Mouse (Mus musculus): ENCODE results near the gene Snd1. TPM values are rescaled to one million over a fixed set of nuclear protein-coding genes. Genes with fewer than 3 reads are reported as not detected.

The Snd1 gene
- polyA plus RNA-seq, 1 experiment from 2014 or later = 111 TPM

- DNase-seq (ENCODE audit: low spot score) (no peak), ATAC-seq (ENCODE audit: insufficient read depth, low FRiP score, low TSS enrichment) (no peak)
- Histone ChIP-seq H3K4me1 (ENCODE audit: control insufficient read depth, insufficient read depth, low read length) (peaks cover 7% of the 10 kb centered on the region; the same call in 1 of the 2 replicates), H3K9ac (ENCODE audit: low read length) (no peak overlapping the region), H3K27me3 (ENCODE audit: control insufficient read depth, insufficient read depth, low read length) (no peaks in the 10 kb centered on the region), H3K4me2 (ENCODE audit: low read depth) (no peak overlapping the region), H3K36me3 (ENCODE audit: control insufficient read depth, insufficient read depth, low read length) (peaks cover 2% of the 10 kb centered on the region; the same call in 1 of the 2 replicates), H3K4me3 (ENCODE audit: low read depth, low read length) (no peak overlapping the region), H3K27ac (ENCODE audit: low read depth, low read length) (no peak overlapping the region), H3K9me3 (ENCODE audit: control insufficient read depth, low read length) (no peaks in the 10 kb centered on the region)
- WGBS = 87% methylated on average over 2 of the region's 2 CpGs
These were observed 340.0 kb downstream of the Snd1 start for GRCm38 (mm10) chr6:28814895-28815294.

DNA sequence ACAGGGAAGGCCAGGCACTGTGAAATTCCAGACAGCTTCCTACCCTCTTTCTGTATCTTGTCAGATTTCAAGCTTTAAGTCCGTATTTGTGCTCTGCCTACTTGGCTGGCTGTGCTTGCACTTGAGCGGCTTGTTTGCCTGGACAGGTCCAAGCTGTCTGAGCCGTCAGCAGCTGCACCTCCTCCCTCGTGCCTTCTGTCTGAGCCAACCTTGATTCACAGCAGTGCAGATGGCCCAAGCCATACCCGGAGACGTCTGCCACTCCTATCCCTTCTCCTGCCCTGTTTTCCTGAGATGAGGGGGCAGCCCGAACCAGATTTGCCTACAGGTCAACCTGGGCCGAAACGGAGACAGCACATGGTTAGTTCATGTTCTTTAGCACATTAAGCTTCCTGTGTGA, 342.1 kb downstream of the Snd1 start:
- H3K9me3 ChIP-seq (ENCODE audit: control insufficient read depth, low read length) = no peaks in the 10 kb centered on the region
- no peak overlapping the region for H3K27ac ChIP-seq (ENCODE audit: low read depth, low read length)
- no peak overlapping the region for H3K4me3 ChIP-seq (ENCODE audit: low read depth, low read length)
- peaks cover 2% of the 10 kb centered on the region; the same call in 1 of the 2 replicates for H3K36me3 ChIP-seq (ENCODE audit: control insufficient read depth, insufficient read depth, low read length)
- peaks cover 9% of the 10 kb centered on the region for H3K4me1 ChIP-seq (ENCODE audit: control insufficient read depth, insufficient read depth, low read length)
- 76% methylated on average over 9 of the region's 9 CpGs for WGBS
- H3K27me3 ChIP-seq (ENCODE audit: control insufficient read depth, insufficient read depth, low read length) = no peaks in the 10 kb centered on the region
- H3K9ac ChIP-seq (ENCODE audit: low read length) = no peak overlapping the region
- ATAC-seq (ENCODE audit: insufficient read depth, low FRiP score, low TSS enrichment) = no peak
- no peak overlapping the region for H3K4me2 ChIP-seq (ENCODE audit: low read depth)
- DNase-seq (ENCODE audit: low spot score) = no peak

GRCm38 (mm10) chr6:28819509-28820358, 344.8 kb downstream of the Snd1 start:
- Histone ChIP-seq H3K4me2 (ENCODE audit: low read depth) (no peak overlapping the region), H3K9me3 (ENCODE audit: control insufficient read depth, low read length) (no peaks in the 10 kb centered on the region), H3K4me1 (ENCODE audit: control insufficient read depth, insufficient read depth, low read length) (peaks cover 4% of the 10 kb centered on the region; the same call in 1 of the 2 replicates), H3K4me3 (ENCODE audit: low read depth, low read length) (no peak overlapping the region), H3K36me3 (ENCODE audit: control insufficient read depth, insufficient read depth, low read length) (peaks cover 2% of the 10 kb centered on the region; the same call in 1 of the 2 replicates), H3K27me3 (ENCODE audit: control insufficient read depth, insufficient read depth, low read length) (no peaks in the 10 kb centered on the region), H3K9ac (ENCODE audit: low read length) (no peak overlapping the region), H3K27ac (ENCODE audit: low read depth, low read length) (no peak overlapping the region)
- no peak for ATAC-seq (ENCODE audit: insufficient read depth, low FRiP score, low TSS enrichment)
- DNase-seq (ENCODE audit: low spot score) = no peak
- WGBS = 67% methylated on average over 13 of the region's 13 CpGs

DNA sequence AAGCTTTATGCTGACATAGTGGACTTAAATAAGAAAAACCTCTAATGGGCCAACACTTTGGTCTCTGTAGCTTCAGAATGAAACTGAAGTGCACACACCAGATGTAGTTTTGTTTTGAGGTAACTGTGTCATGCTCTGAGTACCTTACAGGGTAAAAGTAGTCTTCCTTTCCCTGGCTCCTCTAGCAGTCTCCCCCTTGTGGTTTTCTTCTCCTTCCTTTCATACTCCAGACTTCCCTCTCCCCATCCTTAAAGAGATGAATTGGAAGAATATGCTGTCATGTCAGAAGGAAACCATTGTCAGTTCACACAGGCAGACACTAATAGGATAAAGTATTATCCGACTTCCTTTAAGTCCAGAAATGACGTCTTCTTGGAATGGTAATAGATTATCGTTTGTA, 347.4 kb downstream of the Snd1 start:
- H3K27ac ChIP-seq (ENCODE audit: low read depth, low read length) = no peak overlapping the region
- H3K4me1 ChIP-seq (ENCODE audit: control insufficient read depth, insufficient read depth, low read length) = peaks cover 12% of the 10 kb centered on the region
- H3K4me2 ChIP-seq (ENCODE audit: low read depth) = no peak overlapping the region
- H3K4me3 ChIP-seq (ENCODE audit: low read depth, low read length) = no peak overlapping the region
- no peak overlapping the region for H3K9ac ChIP-seq (ENCODE audit: low read length)
- ATAC-seq (ENCODE audit: insufficient read depth, low FRiP score, low TSS enrichment) (no peak), DNase-seq (ENCODE audit: low spot score) (no peak)
- WGBS = 90% methylated on average over 3 of the region's 3 CpGs
- H3K27me3 ChIP-seq (ENCODE audit: control insufficient read depth, insufficient read depth, low read length) = no peaks in the 10 kb centered on the region
- H3K36me3 ChIP-seq (ENCODE audit: control insufficient read depth, insufficient read depth, low read length) = no peaks in the 10 kb centered on the region; the same call in 1 of the 2 replicates
- no peaks in the 10 kb centered on the region for H3K9me3 ChIP-seq (ENCODE audit: control insufficient read depth, low read length)

DNA sequence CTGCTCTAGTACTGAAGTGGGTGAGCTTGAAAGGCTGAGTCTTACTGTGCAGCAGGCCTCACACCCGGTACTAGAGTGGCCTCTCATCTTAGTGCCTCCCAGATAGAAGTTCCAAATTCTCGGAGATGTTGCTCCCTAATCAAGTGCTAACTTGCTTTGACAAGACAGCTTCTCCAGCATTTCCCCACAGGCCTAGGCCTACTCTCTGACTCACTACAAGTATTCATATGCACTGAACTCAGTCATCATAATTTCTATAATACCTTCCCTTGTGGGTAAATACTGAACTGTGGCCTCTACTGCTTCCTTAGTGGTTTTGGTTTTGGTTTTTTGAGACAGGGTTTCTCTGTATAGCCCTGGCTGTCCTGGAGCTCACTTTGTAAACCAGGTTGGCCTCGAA, 348.4 kb downstream of the Snd1 start:
- WGBS = 94% methylated on average over 3 of the region's 3 CpGs

GRCm38 (mm10) chr6:28823802-28824201, 348.9 kb downstream of the Snd1 start:
- whole genome bisulfite sequencing = 92% methylated on average over 5 of the region's 5 CpGs
- peaks cover 20% of the 10 kb centered on the region for H3K4me1 ChIP-seq (ENCODE audit: control insufficient read depth, insufficient read depth, low read length)
- H3K27ac ChIP-seq (ENCODE audit: low read depth, low read length) = no peak overlapping the region
- H3K9me3 ChIP-seq (ENCODE audit: control insufficient read depth, low read length) = no peaks in the 10 kb centered on the region
- no peak overlapping the region for H3K9ac ChIP-seq (ENCODE audit: low read length)
- H3K4me3 ChIP-seq (ENCODE audit: low read depth, low read length) = no peak overlapping the region
- H3K27me3 ChIP-seq (ENCODE audit: control insufficient read depth, insufficient read depth, low read length) = no peaks in the 10 kb centered on the region
- ATAC-seq (ENCODE audit: insufficient read depth, low FRiP score, low TSS enrichment) = no peak
- H3K4me2 ChIP-seq (ENCODE audit: low read depth) = no peak overlapping the region
- DNase-seq (ENCODE audit: low spot score) = no peak
- H3K36me3 ChIP-seq (ENCODE audit: control insufficient read depth, insufficient read depth, low read length) = no peaks in the 10 kb centered on the region; the same call in 1 of the 2 replicates

More for the DNA sequence above, 348.4 kb downstream of the Snd1 start:
- no peak overlapping the region for H3K4me2 ChIP-seq (ENCODE audit: low read depth)
- H3K9ac ChIP-seq (ENCODE audit: low read length) = no peak overlapping the region
- no peaks in the 10 kb centered on the region; the same call in 1 of the 2 replicates for H3K36me3 ChIP-seq (ENCODE audit: control insufficient read depth, insufficient read depth, low read length)
- peaks cover 18% of the 10 kb centered on the region for H3K4me1 ChIP-seq (ENCODE audit: control insufficient read depth, insufficient read depth, low read length)
- no peaks in the 10 kb centered on the region for H3K27me3 ChIP-seq (ENCODE audit: control insufficient read depth, insufficient read depth, low read length)
- no peaks in the 10 kb centered on the region for H3K9me3 ChIP-seq (ENCODE audit: control insufficient read depth, low read length)
- ATAC-seq (ENCODE audit: insufficient read depth, low FRiP score, low TSS enrichment) (no peak), DNase-seq (ENCODE audit: low spot score) (no peak)
- H3K4me3 ChIP-seq (ENCODE audit: low read depth, low read length) = no peak overlapping the region
- H3K27ac ChIP-seq (ENCODE audit: low read depth, low read length) = no peak overlapping the region

GRCm38 (mm10) chr6:28825894-28826293, 351.0 kb downstream of the Snd1 start:
- H3K27ac ChIP-seq (ENCODE audit: low read depth, low read length) = no peak overlapping the region
- H3K9ac ChIP-seq (ENCODE audit: low read length) = no peak overlapping the region
- H3K4me1 ChIP-seq (ENCODE audit: control insufficient read depth, insufficient read depth, low read length) = peaks cover 30% of the 10 kb centered on the region
- WGBS = 68% methylated on average over 3 of the region's 3 CpGs
- H3K36me3 ChIP-seq (ENCODE audit: control insufficient read depth, insufficient read depth, low read length) = 0 out of 2 replicates have a peak, but pooled peaks cover 2% of the 10 kb centered on the region
- H3K27me3 ChIP-seq (ENCODE audit: control insufficient read depth, insufficient read depth, low read length) = peaks cover 4% of the 10 kb centered on the region; the same call in 1 of the 2 replicates
- H3K9me3 ChIP-seq (ENCODE audit: control insufficient read depth, low read length) = no peaks in the 10 kb centered on the region
- H3K4me2 ChIP-seq (ENCODE audit: low read depth) = no peak overlapping the region
- H3K4me3 ChIP-seq (ENCODE audit: low read depth, low read length) = no peak overlapping the region
- ATAC-seq (ENCODE audit: insufficient read depth, low FRiP score, low TSS enrichment) (peak; percentile 40; the same call in 1 of the 2 replicates), DNase-seq (ENCODE audit: low spot score) (no peak)

DNA sequence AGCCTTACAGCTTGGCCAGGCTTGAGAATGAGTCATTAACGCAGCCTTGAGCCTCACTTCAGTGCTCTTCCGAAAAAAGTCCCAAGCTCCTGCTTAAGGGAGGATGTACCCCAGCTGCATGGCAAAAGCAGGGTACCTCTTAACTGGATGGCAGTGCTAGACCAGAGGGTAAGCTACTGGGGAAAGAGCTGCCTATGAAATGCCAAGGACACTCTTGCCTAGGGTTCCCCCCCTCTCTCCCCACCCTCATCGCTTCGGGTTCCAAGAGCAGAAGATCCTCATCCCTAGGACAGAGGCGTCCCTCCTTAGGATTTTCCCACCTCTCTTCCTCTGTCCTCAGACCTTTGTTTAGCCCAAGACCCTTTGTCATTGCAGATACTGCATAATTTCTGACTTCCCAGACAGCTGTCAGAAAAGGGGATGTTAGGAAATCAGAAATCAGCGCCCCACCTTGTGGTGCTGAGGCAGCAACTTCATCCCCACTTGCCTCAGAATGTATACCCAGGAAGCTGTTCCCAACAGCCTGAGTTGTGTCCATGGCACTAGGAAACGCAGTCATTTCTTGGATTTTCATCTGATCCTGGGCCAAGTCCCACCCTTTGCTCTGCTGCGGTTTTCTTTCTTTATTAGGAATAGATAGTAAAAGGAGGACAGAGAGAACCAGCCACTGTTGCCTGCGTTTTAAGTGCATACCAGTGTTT, 351.9 kb downstream of the Snd1 start:
- H3K9ac ChIP-seq (ENCODE audit: low read length) = 0 out of 2 replicates have a peak overlapping the region, but pooled peaks have one; percentile 8
- DNase-seq (ENCODE audit: low spot score) = no peak
- no peak overlapping the region for H3K27ac ChIP-seq (ENCODE audit: low read depth, low read length)
- H3K27me3 ChIP-seq (ENCODE audit: control insufficient read depth, insufficient read depth, low read length) = peaks cover 4% of the 10 kb centered on the region; the same call in 1 of the 2 replicates
- 0 out of 2 replicates have a peak, but pooled peaks cover 2% of the 10 kb centered on the region for H3K36me3 ChIP-seq (ENCODE audit: control insufficient read depth, insufficient read depth, low read length)
- H3K4me2 ChIP-seq (ENCODE audit: low read depth) = peak overlapping the region; percentile 45
- ATAC-seq (ENCODE audit: insufficient read depth, low FRiP score, low TSS enrichment) = no peak
- peaks cover 34% of the 10 kb centered on the region for H3K4me1 ChIP-seq (ENCODE audit: control insufficient read depth, insufficient read depth, low read length)
- no peaks in the 10 kb centered on the region for H3K9me3 ChIP-seq (ENCODE audit: control insufficient read depth, low read length)
- peak overlapping the region; percentile 24; the same call in 1 of the 2 replicates for H3K4me3 ChIP-seq (ENCODE audit: low read depth, low read length)
- 68% methylated on average over 9 of the region's 9 CpGs for WGBS

All from neural tube, embryonic 11.5 days (tissue).